Mouse (Mus musculus) testis, adult 2 months (tissue): ENCODE measurements around the gene Clpb.

ENCODE experiments used
- CTCF ChIP-seq: fragments of 200-500 bp; IDR thresholded peaks from 2 replicates; pipeline ENCODE4 v1.5.1; 2012; ENCODE audit warnings: low read depth, mild to moderate bottlenecking, inconsistent platforms, low read length, moderate library complexity; ENCODE audit not compliant: control insufficient read depth, insufficient read depth, insufficient replicate concordance
- POLR2A ChIP-seq: fragments of 200-500 bp; IDR thresholded peaks from 2 replicates; pipeline ENCODE4 v1.6.1; 2012; ENCODE audit warnings: low read depth, mild to moderate bottlenecking, inconsistent platforms, low read length, moderate library complexity; ENCODE audit not compliant: control insufficient read depth

- no peak for TF ChIP-seq CTCF
- no peak for TF ChIP-seq POLR2A
Observed at GRCm38 (mm10) chr7:101743487-101743886, 80.1 kb downstream of the Clpb start.
